Mouse (Mus musculus) intestine, postnatal 0 days (tissue): Measurements from ENCODE around the gene Nr1i3. TPM values are rescaled to one million over a fixed set of nuclear protein-coding genes. Genes with fewer than 3 reads are reported as not detected.
A peak's percentile ranks its signal among the peaks of the same experiment; 100 is the strongest.

Experiments
- ATAC-seq: fragments of 200-750 bp; cut with Nextera tagmentation; 2 replicates; pipeline ENCODE4 v1.8.0; 2017; ENCODE audit warnings: mild to moderate bottlenecking, moderate TSS enrichment, moderate library complexity
- H3K27ac ChIP-seq: fragments of 300-500 bp; sonication (generic); 2 replicates; pipeline ENCODE4 v1.5.1; 2014; ENCODE audit warnings: mild to moderate bottlenecking, low read depth, low read length, moderate library complexity
- H3K27me3 ChIP-seq: fragments of 300-500 bp; sonication (generic); replicated peaks from 2 replicates; pipeline ENCODE4 v1.6.1; 2014; ENCODE audit warnings: low read length, mixed read lengths; ENCODE audit not compliant: control insufficient read depth, insufficient read depth
- H3K36me3 ChIP-seq: fragments of 300-500 bp; sonication (generic); 2 replicates; pipeline ENCODE4 v1.6.1; 2014; ENCODE audit warnings: mild to moderate bottlenecking, moderate library complexity; ENCODE audit not compliant: control insufficient read depth, insufficient read depth
- H3K4me1 ChIP-seq: fragments of 300-500 bp; sonication (generic); replicated peaks from 2 replicates; pipeline ENCODE4 v1.6.1; 2014; ENCODE audit warnings: antibody characterized with exemption, low read length, mixed read lengths; ENCODE audit not compliant: control insufficient read depth, insufficient read depth
- H3K4me2 ChIP-seq: fragments of 300-500 bp; sonication (generic); replicated peaks from 2 replicates; pipeline ENCODE4 v1.6.1; 2014; ENCODE audit warnings: low read depth, mild to moderate bottlenecking, moderate library complexity
- H3K4me3 ChIP-seq: fragments of 300-500 bp; sonication (generic); 2 replicates; pipeline ENCODE4 v1.5.1; 2014; ENCODE audit warnings: low read depth, low read length
- H3K9ac ChIP-seq: fragments of 300-500 bp; sonication (generic); 2 replicates; pipeline ENCODE4 v1.6.1; 2014; ENCODE audit warnings: mild to moderate bottlenecking, low read depth, low read length
- H3K9me3 ChIP-seq: fragments of 300-500 bp; sonication (generic); 2 replicates; pipeline ENCODE4 v1.6.1; 2016; ENCODE audit warnings: mixed run types; ENCODE audit not compliant: control insufficient read depth
- CTCF ChIP-seq: sonication (generic); IDR thresholded peaks from 2 replicates; pipeline ENCODE4 v1.5.1; 2016; ENCODE audit warnings: low read depth, mild to moderate bottlenecking, control low read depth, antibody characterized with exemption, moderate library complexity
- WGBS: fragments of 180-500 bp; shearing (Covaris S2); extraction: QIAGEN DNeasy Blood & Tissue Kit; methylation state at CpG from one replicate; pipeline ENCODE4 v1.1.7; 2014; 5-methylcytosine and 5-hydroxymethylcytosine counted together
- polyA plus RNA-seq: library from polyadenylated mRNA; unstranded; fragments of >200 nt; fragmentation: Nextera tagmentation; extraction: Ambion mirVana; gene quantifications from 2 replicates; pipeline ENCODE4 v1.2.1, GENCODE M21; 2015

The Nr1i3 gene
- polyA plus RNA-seq, 1 experiment from 2014 or later: 30.9 TPM

DNA sequence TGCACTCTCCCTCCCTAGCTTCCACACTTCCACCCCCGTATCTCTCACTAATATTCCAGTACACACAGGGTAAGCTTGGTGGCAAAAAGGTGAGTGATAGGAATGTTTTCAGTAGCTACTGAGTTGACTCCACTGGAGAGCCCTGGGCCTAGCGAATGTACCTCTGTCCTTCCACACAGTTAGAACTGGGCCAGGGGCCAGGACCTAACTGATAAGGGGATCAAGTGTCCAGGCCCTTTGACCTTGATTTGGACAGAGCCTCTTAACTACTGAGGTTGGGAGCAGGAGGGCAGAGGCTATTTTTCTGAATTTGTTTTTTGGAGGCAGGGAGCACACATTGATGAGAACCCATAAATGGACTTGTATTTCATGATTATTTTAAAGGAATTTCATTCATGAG is 10.0 kb downstream of the Nr1i3 start:
- Histone ChIP-seq H3K27me3 (no peaks in the 10 kb centered on the region), H3K4me3 (no peak overlapping the region), H3K9ac (no peak overlapping the region), H3K9me3 (no peaks in the 10 kb centered on the region), H3K4me1 (peaks cover 10% of the 10 kb centered on the region), H3K36me3 (peaks cover 18% of the 10 kb centered on the region), H3K27ac (no peak overlapping the region), H3K4me2 (no peak overlapping the region)
- 70% methylated on average over 2 of the region's 2 CpGs for WGBS
- no peak for ATAC-seq
- no peak for TF ChIP-seq CTCF

DNA sequence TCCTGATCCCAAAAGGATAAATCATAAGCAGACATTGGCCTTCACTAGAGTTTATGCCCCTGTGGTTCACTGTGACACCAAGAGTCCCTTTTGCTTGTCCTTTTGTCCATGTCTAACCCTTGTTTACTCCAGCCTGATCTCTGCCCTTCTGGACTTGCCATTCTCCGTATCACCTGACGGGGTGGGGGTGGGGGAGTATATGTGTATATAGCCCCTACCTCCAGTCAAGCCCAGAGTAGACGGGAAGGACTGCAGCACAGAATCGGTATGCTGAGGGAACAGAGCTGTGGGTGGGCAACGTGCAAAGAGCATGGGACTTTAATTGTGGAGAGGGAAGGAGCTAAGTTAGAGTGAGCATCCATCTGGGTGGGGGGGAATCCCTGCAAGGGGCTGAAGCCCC is 11.1 kb downstream of the Nr1i3 start, which contains the start of gene Apoa2:
Gene Apoa2 (plus strand): TSS at position 198 of the 400 bp plus-strand sequence.
- H3K9me3 ChIP-seq: no peaks in the 10 kb centered on the region
- 61% methylated on average over 5 of the region's 5 CpGs for WGBS
- no peak for ATAC-seq

DNA sequence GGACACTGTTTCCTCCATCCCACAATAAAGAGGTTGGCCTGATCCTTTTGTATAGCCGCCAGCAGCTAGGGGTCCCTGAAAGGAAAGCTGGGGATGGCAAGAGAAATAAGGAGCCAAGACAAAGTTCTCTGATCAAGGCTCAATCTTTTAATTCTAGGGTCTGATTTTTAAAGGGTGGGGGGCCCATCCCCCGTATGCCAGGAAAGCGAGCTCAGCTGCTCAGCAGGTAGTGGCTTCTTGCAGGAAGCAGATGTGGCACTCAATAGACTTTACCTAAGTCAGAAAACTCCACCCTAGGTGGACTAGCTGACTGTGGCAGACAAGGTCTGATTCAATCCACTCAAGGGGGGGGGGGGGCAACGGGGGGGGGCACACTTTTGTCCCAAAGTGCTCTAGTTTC is 13.0 kb downstream of the Nr1i3 start:
- no peak overlapping the region for H3K27ac ChIP-seq
- WGBS: 60% methylated on average over 4 of the region's 4 CpGs

More for the DNA sequence above, 11.1 kb downstream of the Nr1i3 start, which contains the start of gene Apoa2:
- TF ChIP-seq CTCF: no peak
- no peak within 1 kb of the TSS for H3K4me3 ChIP-seq
- H3K4me2 ChIP-seq: no peak within 1 kb of the TSS
- no peak within 1 kb of the TSS for H3K27ac ChIP-seq
- H3K9ac ChIP-seq: no peak within 1 kb of the TSS
- peaks cover 10% of the 10 kb centered on the region for H3K4me1 ChIP-seq
- H3K36me3 ChIP-seq: peaks cover 7% of the 10 kb centered on the region
- no peaks in the 10 kb centered on the region for H3K27me3 ChIP-seq

DNA sequence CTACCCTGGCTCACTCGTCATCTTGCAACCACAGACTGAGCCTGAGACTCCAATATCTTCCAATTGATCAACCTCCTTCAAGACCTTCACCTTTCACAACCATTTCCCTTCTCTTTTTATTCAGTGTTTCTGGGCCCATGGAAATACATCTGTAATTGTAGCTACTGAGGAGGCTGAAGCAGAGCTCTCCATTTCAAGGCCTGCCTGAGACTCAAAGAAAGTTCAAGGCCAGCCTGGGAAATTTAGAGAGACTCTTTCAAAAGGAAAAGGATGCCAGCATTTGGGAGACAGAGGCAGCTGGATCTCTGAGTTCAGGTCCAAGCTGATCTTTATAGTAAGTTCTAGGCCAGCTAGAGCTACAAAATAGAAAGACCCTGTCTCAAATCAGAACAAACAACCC is 14.1 kb downstream of the Nr1i3 start:
- no peaks in the 10 kb centered on the region for H3K27me3 ChIP-seq
- no peak for ATAC-seq
- H3K27ac ChIP-seq: no peak overlapping the region
- 93% methylated on average over 1 of the region's 1 CpGs for WGBS
- H3K9ac ChIP-seq: no peak overlapping the region
- no peaks in the 10 kb centered on the region for H3K36me3 ChIP-seq
- no peak for TF ChIP-seq CTCF
- H3K4me1 ChIP-seq: no peaks in the 10 kb centered on the region
- H3K4me2 ChIP-seq: no peak overlapping the region
- no peaks in the 10 kb centered on the region for H3K9me3 ChIP-seq
- H3K4me3 ChIP-seq: no peak overlapping the region

More for the DNA sequence above, 13.0 kb downstream of the Nr1i3 start:
- no peak for TF ChIP-seq CTCF
- no peaks in the 10 kb centered on the region for H3K9me3 ChIP-seq
- 0 out of 2 replicates have a peak, but pooled peaks cover 2% of the 10 kb centered on the region for H3K4me1 ChIP-seq
- no peak overlapping the region for H3K9ac ChIP-seq
- no peaks in the 10 kb centered on the region for H3K27me3 ChIP-seq
- no peak overlapping the region for H3K4me3 ChIP-seq
- H3K36me3 ChIP-seq: no peaks in the 10 kb centered on the region
- no peak overlapping the region for H3K4me2 ChIP-seq
- ATAC-seq: no peak

DNA sequence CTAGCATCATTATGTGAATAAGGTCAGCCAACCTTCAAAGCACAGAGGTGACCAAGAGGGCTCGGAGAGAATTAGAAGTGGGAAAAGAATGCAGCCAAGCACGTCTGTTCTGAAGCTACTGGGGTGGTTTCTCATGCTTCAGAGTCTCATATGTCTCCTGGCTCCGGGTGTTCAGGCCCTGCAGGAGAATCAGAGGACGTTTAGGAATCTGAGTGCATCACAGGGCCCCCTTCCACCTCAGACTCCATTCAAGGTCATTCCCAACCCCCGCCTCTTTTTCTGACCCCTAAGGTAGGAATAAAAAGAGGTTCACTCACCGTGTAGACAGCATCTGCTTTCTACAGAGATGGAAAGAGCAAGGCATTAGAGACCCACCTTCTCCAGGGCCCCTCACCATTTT is 16.0 kb downstream of the Nr1i3 start:
- ATAC-seq: no peak
- Histone ChIP-seq H3K9ac (no peak overlapping the region), H3K36me3 (peaks cover 14% of the 10 kb centered on the region), H3K27me3 (no peaks in the 10 kb centered on the region), H3K4me3 (no peak overlapping the region), H3K9me3 (no peaks in the 10 kb centered on the region), H3K4me2 (no peak overlapping the region), H3K4me1 (no peaks in the 10 kb centered on the region), H3K27ac (no peak overlapping the region)
- 74% methylated on average over 6 of the region's 6 CpGs for WGBS
- TF ChIP-seq CTCF: no peak

DNA sequence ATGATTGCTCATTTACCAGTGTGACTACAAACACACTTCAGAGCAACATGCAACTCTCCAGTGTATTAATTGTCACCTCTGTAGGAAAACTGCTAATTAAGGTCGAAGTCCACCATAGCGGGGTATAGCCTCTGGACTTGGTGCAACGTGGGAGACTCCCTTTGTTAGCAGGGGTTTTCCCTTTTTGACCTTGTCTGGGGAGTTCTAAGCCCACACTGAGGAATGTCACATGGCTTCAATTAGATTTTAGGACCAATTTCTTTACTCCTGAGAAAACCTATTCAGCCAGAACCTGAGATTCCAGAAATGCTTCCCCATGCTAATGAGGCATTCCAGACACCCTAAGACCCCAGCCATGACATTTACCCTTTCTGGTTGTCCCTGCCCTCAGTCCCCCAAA is 16.4 kb downstream of the Nr1i3 start:
- Histone ChIP-seq H3K36me3 (peaks cover 18% of the 10 kb centered on the region), H3K27me3 (no peaks in the 10 kb centered on the region), H3K4me2 (no peak overlapping the region), H3K27ac (no peak overlapping the region), H3K9me3 (no peaks in the 10 kb centered on the region), H3K9ac (no peak overlapping the region), H3K4me1 (no peaks in the 10 kb centered on the region), H3K4me3 (no peak overlapping the region)
- 61% methylated on average over 3 of the region's 3 CpGs for WGBS
- ATAC-seq: 0 out of 2 replicates have a peak, but pooled peaks have one; percentile 32
- no peak for TF ChIP-seq CTCF

DNA sequence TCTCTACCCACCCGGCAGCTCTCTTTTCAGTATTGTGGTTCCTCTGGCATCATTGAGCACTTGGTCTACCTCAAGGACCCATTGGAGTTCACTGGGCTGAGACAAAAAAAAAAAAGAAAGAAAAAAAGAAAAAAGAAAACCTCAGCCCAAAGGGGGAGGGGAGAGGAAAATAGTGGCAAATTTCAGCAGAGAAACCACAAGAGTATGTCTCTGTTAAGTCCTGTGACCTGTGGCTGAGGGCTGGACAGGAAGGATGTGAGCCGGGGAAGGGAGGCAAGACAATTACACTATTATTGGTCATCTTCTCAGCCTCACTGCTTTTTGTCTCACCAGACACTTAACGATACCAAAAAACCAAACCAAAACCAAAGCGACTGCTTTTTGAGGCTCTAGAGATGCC is 18.1 kb downstream of the Nr1i3 start:
- no peak overlapping the region for H3K4me3 ChIP-seq
- H3K4me2 ChIP-seq: no peak overlapping the region
- H3K36me3 ChIP-seq: peaks cover 35% of the 10 kb centered on the region
- H3K4me1 ChIP-seq: no peaks in the 10 kb centered on the region
- no peak for ATAC-seq
- 73% methylated on average over 4 of the region's 4 CpGs for WGBS
- no peaks in the 10 kb centered on the region for H3K27me3 ChIP-seq
- TF ChIP-seq CTCF: no peak
- no peak overlapping the region for H3K27ac ChIP-seq
- H3K9ac ChIP-seq: no peak overlapping the region
- H3K9me3 ChIP-seq: no peaks in the 10 kb centered on the region
